Mouse (Mus musculus): ENCODE measurements around the gene Prss53. TPM values are rescaled to one million over a fixed set of nuclear protein-coding genes. Genes with fewer than 3 reads are reported as not detected.

Gene Prss53
- total and polyA plus RNA-seq, 3 experiments, result 0.30 TPM; not detected in 2

- Histone ChIP-seq H3K27me3 (replicated peaks) (no peaks in the 10 kb centered on the region), H3K36me3 (replicated peaks in 1 of 2; ENCODE audit: control insufficient read depth in 1 of 2, insufficient read depth in 1 of 2, low read length in 1 of 2) (peaks cover 24 to 60% of the 10 kb centered on the region in 2 experiments), H3K4me3 (replicated peaks in 1 of 3; ENCODE audit: low read depth in 2 of 3, low read length in 2 of 3, poor library complexity in 1 of 3) (no peak overlapping the region), H3K9ac (ENCODE audit: insufficient read depth, low read depth) (no peak overlapping the region), H3K4me1 (ENCODE audit: control insufficient read depth in 1 of 2, insufficient read depth in 2 of 2) (peaks cover 5 to 26% of the 10 kb centered on the region in 2 experiments), H3K4me2 (ENCODE audit: insufficient read depth, low read depth, poor library complexity, severe bottlenecking) (no peak overlapping the region), H3K79me2 (replicated peaks; ENCODE audit: control insufficient read depth, extremely low read depth, insufficient read depth, poor library complexity, severe bottlenecking) (no peaks in the 10 kb centered on the region), H3K9me3 (replicated peaks; ENCODE audit: low read length) (no peaks in the 10 kb centered on the region), H3K27ac (ENCODE audit: insufficient read depth, low read depth) (no peak overlapping the region)
- dilution Hi-C loops (cut with MboI; ENCODE audit: extremely low pct_ligation_motif_present, extremely low pct_unique_long_range_greater_than_20kb, low sequenced_read_pairs) (no loop called here), in situ Hi-C loops (cut with MboI; ENCODE audit: low pct_ligation_motif_present, low pct_unique_long_range_greater_than_20kb, low sequenced_read_pairs) (loop anchor here (10.0 kb wide), 1 partner anchor 1220 kb away; the partner anchor contains the start of gene Coro1a)
- TF ChIP-seq E2F4 (IDR thresholded peaks at IDR 0.05; ENCODE audit: insufficient replicate concordance, low read depth, low read length), result no peak
- no peak for DNase-seq (ENCODE audit: extremely low read depth)
Measured at GRCm38 (mm10) chr7:127925252-127925651, 34.5 kb upstream of the Prss53 start.

GRCm38 (mm10) chr7:127923714-127924113 is 32.9 kb upstream of the Prss53 start:
- dilution Hi-C loops (cut with MboI; ENCODE audit: extremely low pct_ligation_motif_present, extremely low pct_unique_long_range_greater_than_20kb, low sequenced_read_pairs) (no loop called here), in situ Hi-C loops (cut with MboI; ENCODE audit: low pct_ligation_motif_present, low pct_unique_long_range_greater_than_20kb, low sequenced_read_pairs) (loop anchor here (10.0 kb wide), 1 partner anchor 1219 kb away; the partner anchor contains the start of gene Coro1a)
- Histone ChIP-seq H3K9ac (ENCODE audit: insufficient read depth, low read depth) (no peak overlapping the region), H3K79me2 (replicated peaks; ENCODE audit: control insufficient read depth, extremely low read depth, insufficient read depth, poor library complexity, severe bottlenecking) (no peaks in the 10 kb centered on the region), H3K36me3 (replicated peaks in 1 of 2; ENCODE audit: control insufficient read depth in 1 of 2, insufficient read depth in 1 of 2, low read length in 1 of 2) (peaks cover 24 to 67% of the 10 kb centered on the region in 2 experiments), H3K27ac (ENCODE audit: insufficient read depth, low read depth) (no peak overlapping the region), H3K9me3 (replicated peaks; ENCODE audit: low read length) (no peaks in the 10 kb centered on the region), H3K4me3 (replicated peaks in 1 of 3; ENCODE audit: low read depth in 2 of 3, low read length in 2 of 3, poor library complexity in 1 of 3) (no peak overlapping the region), H3K27me3 (replicated peaks) (no peaks in the 10 kb centered on the region), H3K4me2 (ENCODE audit: insufficient read depth, low read depth, poor library complexity, severe bottlenecking) (no peak overlapping the region), H3K4me1 (ENCODE audit: control insufficient read depth in 1 of 2, insufficient read depth in 2 of 2) (peaks cover 5 to 19% of the 10 kb centered on the region in 2 experiments)
- TF ChIP-seq NELFE (IDR thresholded peaks at IDR 0.05; ENCODE audit: low read depth, low read length), result no peak
- no peak for TF ChIP-seq GABPA (IDR thresholded peaks at IDR 0.05; ENCODE audit: insufficient replicate concordance, low read depth, low read length)
- TF ChIP-seq ZC3H11A (IDR thresholded peaks at IDR 0.05; ENCODE audit: low read depth, low read length), result no peak
- TF ChIP-seq MAFK (IDR thresholded peaks at IDR 0.05; ENCODE audit: insufficient replicate concordance, low read length), result no peak
- no peak for TF ChIP-seq RAD21 (IDR thresholded peaks at IDR 0.05; ENCODE audit: low read depth, low read length)
- no peak for TF ChIP-seq IRF4 (IDR thresholded peaks at IDR 0.05; ENCODE audit: low read depth, low read length)
- no peak for TF ChIP-seq ETS1 (conservative IDR thresholded peaks at IDR 0.05; ENCODE audit: low read depth, low read length)
- no peak for TF ChIP-seq KAT2A (IDR thresholded peaks at IDR 0.05; ENCODE audit: insufficient replicate concordance, low read length)
- TF ChIP-seq NRF1 (IDR thresholded peaks at IDR 0.05; ENCODE audit: low read depth, low read length), result no peak
- TF ChIP-seq CTCF (conservative IDR thresholded peaks at IDR 0.05 in 1 of 2, IDR thresholded peaks at IDR 0.05 in 1 of 2; ENCODE audit: low read depth in 2 of 2, low read length in 2 of 2), result no peak
- no peak for DNase-seq (ENCODE audit: extremely low read depth)

All from CH12.LX (cell line).